Mouse (Mus musculus) stomach, embryonic 16.5 days (tissue): Measurements from ENCODE around the gene Csrp3. TPM values are rescaled to one million over a fixed set of nuclear protein-coding genes. Genes with fewer than 3 reads are reported as not detected.

Experiments
- ATAC-seq: fragments of 200-750 bp; cut with Nextera tagmentation; 2 replicates; pipeline ENCODE4 v1.8.0; 2017; ENCODE audit warnings: moderate number of reproducible peaks, moderate TSS enrichment; ENCODE audit not compliant: insufficient read depth, low FRiP score
- H3K27ac ChIP-seq: fragments of 300-500 bp; sonication (generic); 2 replicates; pipeline ENCODE4 v1.5.1; 2014; ENCODE audit warnings: low read length
- H3K27me3 ChIP-seq: fragments of 300-500 bp; sonication (generic); 2 replicates; pipeline ENCODE4 v1.6.1; 2014; ENCODE audit warnings: low read length, control low read depth, mixed read lengths; ENCODE audit not compliant: control insufficient read depth, insufficient read depth
- H3K36me3 ChIP-seq: fragments of 300-500 bp; sonication (generic); 2 replicates; pipeline ENCODE4 v1.6.1; 2014; ENCODE audit warnings: low read length; ENCODE audit not compliant: control insufficient read depth, insufficient read depth
- H3K4me1 ChIP-seq: fragments of 300-500 bp; sonication (generic); 2 replicates; pipeline ENCODE4 v1.6.1; 2014; ENCODE audit warnings: low read length, control low read depth, mixed read lengths; ENCODE audit not compliant: control insufficient read depth, insufficient read depth
- H3K4me2 ChIP-seq: fragments of 300-500 bp; sonication (generic); 2 replicates; pipeline ENCODE4 v1.6.1; 2014; ENCODE audit warnings: low read depth, low read length, mixed read lengths
- H3K4me3 ChIP-seq: fragments of 300-500 bp; sonication (generic); replicated peaks from 2 replicates; pipeline ENCODE4 v1.5.1; 2014; ENCODE audit warnings: mild to moderate bottlenecking, low read length
- H3K9ac ChIP-seq: fragments of 300-500 bp; sonication (generic); 2 replicates; pipeline ENCODE4 v1.6.1; 2014; ENCODE audit warnings: low read length
- H3K9me3 ChIP-seq: fragments of 300-500 bp; sonication (generic); replicated peaks from 2 replicates; pipeline ENCODE4 v1.6.1; 2016; ENCODE audit warnings: low read length, control low read depth; ENCODE audit not compliant: control insufficient read depth
- WGBS: fragments of 180-500 bp; shearing (Covaris S2); extraction: QIAGEN DNeasy Blood & Tissue Kit; methylation state at CpG from one replicate; pipeline ENCODE4 v1.1.7; 2014; 5-methylcytosine and 5-hydroxymethylcytosine counted together
- polyA plus RNA-seq: library from polyadenylated mRNA; unstranded; fragments of >200 nt; fragmentation: Nextera tagmentation; extraction: Ambion mirVana; gene quantifications from 2 replicates; pipeline ENCODE4 v1.2.1, GENCODE M21; 2015

Gene Csrp3
- polyA plus RNA-seq, 1 experiment from 2014 or later = 35.0 TPM

GRCm38 (mm10) chr7:48859362-48859761, 11.5 kb upstream of the Csrp3 start:
- WGBS = 71% methylated on average over 4 of the region's 4 CpGs

GRCm38 (mm10) chr7:48858257-48858656, 10.4 kb upstream of the Csrp3 start:
- Histone ChIP-seq H3K4me2 (no peak overlapping the region), H3K9me3 (no peaks in the 10 kb centered on the region), H3K9ac (no peak overlapping the region), H3K4me3 (no peak overlapping the region), H3K27ac (no peak overlapping the region), H3K36me3 (no peaks in the 10 kb centered on the region), H3K4me1 (no peaks in the 10 kb centered on the region), H3K27me3 (no peaks in the 10 kb centered on the region)
- WGBS = 45% methylated on average over 1 of the region's 1 CpGs
- ATAC-seq = no peak

More at GRCm38 (mm10) chr7:48859362-48859761, 11.5 kb upstream of the Csrp3 start:
- H3K27ac ChIP-seq = no peak overlapping the region
- H3K4me3 ChIP-seq = no peak overlapping the region
- no peak overlapping the region for H3K4me2 ChIP-seq
- H3K27me3 ChIP-seq = no peaks in the 10 kb centered on the region
- ATAC-seq = no peak
- H3K36me3 ChIP-seq = no peaks in the 10 kb centered on the region
- no peak overlapping the region for H3K9ac ChIP-seq
- no peaks in the 10 kb centered on the region for H3K4me1 ChIP-seq
- no peaks in the 10 kb centered on the region for H3K9me3 ChIP-seq

DNA sequence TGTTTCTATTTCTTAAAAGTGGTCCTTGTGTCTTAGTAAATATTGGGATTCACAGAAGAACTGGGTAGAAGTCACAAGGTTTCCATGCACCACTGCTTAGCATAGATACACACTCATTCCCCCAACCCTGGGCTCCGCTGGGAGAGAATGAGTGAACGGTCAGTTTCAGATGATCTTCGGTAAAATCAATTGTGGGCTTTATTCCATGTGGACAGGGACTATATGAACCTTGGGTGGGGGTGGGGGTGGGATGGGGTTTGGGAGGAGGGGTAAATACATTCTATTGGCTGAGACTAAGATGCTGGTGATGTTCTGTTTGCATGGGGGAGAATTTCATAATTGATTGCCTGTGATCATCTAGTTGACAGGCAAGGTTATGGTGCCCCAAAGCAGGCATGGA, 7.6 kb upstream of the Csrp3 start:
- H3K4me2 ChIP-seq = no peak overlapping the region
- WGBS = 93% methylated on average over 3 of the region's 3 CpGs
- no peaks in the 10 kb centered on the region for H3K9me3 ChIP-seq
- H3K4me3 ChIP-seq = no peak overlapping the region
- H3K9ac ChIP-seq = no peak overlapping the region
- H3K27ac ChIP-seq = no peak overlapping the region
- no peaks in the 10 kb centered on the region for H3K36me3 ChIP-seq
- ATAC-seq = no peak
- no peaks in the 10 kb centered on the region for H3K4me1 ChIP-seq
- H3K27me3 ChIP-seq = no peaks in the 10 kb centered on the region

GRCm38 (mm10) chr7:48853496-48853895, 5.7 kb upstream of the Csrp3 start:
- H3K4me2 ChIP-seq = no peak overlapping the region
- ATAC-seq = no peak
- WGBS = 77% methylated on average over 13 of the region's 13 CpGs

DNA sequence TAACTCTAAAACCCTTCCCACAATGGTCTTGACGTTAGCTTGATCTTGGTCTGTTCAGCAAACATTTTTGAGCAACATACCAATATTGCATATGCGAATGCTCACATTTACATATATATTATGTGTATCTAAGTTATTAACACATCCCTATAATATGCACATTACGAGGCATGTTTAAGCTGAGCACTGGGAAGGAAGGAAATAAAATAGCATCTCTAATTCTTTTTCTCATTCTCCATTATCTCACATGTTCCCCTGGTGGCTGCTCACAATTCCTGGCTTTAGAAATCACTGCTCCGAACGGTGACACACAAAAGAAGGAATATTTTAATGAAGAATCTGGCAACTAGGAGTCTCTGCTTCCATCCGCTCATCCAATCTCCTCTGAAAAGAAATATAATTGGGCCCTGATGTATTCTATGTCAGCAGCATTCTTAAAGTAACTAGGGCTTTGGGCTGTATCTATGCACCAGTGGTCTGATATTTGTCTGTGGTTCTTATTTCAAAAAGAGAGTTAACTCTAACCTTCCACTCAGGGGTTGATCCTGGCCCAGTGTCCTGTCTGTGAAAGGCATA, 3.8 kb upstream of the Csrp3 start:
- 84% methylated on average over 6 of the region's 6 CpGs for WGBS
- Histone ChIP-seq H3K27me3 (no peaks in the 10 kb centered on the region), H3K4me1 (no peaks in the 10 kb centered on the region), H3K27ac (no peak overlapping the region), H3K9me3 (no peaks in the 10 kb centered on the region), H3K4me3 (no peak overlapping the region), H3K4me2 (no peak overlapping the region), H3K36me3 (no peaks in the 10 kb centered on the region), H3K9ac (no peak overlapping the region)
- ATAC-seq = no peak

More at GRCm38 (mm10) chr7:48853496-48853895, 5.7 kb upstream of the Csrp3 start:
- Histone ChIP-seq H3K4me3 (no peak overlapping the region), H3K27me3 (no peaks in the 10 kb centered on the region), H3K9ac (no peak overlapping the region), H3K9me3 (no peaks in the 10 kb centered on the region), H3K4me1 (no peaks in the 10 kb centered on the region), H3K36me3 (no peaks in the 10 kb centered on the region), H3K27ac (no peak overlapping the region)

GRCm38 (mm10) chr7:48846755-48847154, 1.1 kb downstream of the Csrp3 start:
- 70% methylated on average over 6 of the region's 6 CpGs for WGBS
- Histone ChIP-seq H3K9ac (no peak overlapping the region), H3K36me3 (no peaks in the 10 kb centered on the region), H3K27me3 (no peaks in the 10 kb centered on the region), H3K4me1 (no peaks in the 10 kb centered on the region), H3K27ac (no peak overlapping the region), H3K9me3 (no peaks in the 10 kb centered on the region), H3K4me3 (no peak overlapping the region), H3K4me2 (no peak overlapping the region)
- ATAC-seq = no peak

- peak; percentile 62; the same call in 1 of the 2 replicates for ATAC-seq
- Histone ChIP-seq H3K4me3 (no peak overlapping the region), H3K9me3 (no peaks in the 10 kb centered on the region), H3K9ac (no peak overlapping the region), H3K4me2 (no peak overlapping the region), H3K27me3 (no peaks in the 10 kb centered on the region), H3K36me3 (no peaks in the 10 kb centered on the region), H3K27ac (no peak overlapping the region), H3K4me1 (0 out of 2 replicates have a peak, but pooled peaks cover under 1% of the 10 kb centered on the region)
- 63% methylated on average over 12 of the region's 12 CpGs for WGBS
Measured at GRCm38 (mm10) chr7:48845213-48845973, 2.4 kb downstream of the Csrp3 start.

- 88% methylated on average over 5 of the region's 5 CpGs for WGBS
- Histone ChIP-seq H3K4me3 (no peak overlapping the region), H3K27ac (no peak overlapping the region), H3K4me2 (no peak overlapping the region), H3K9me3 (no peaks in the 10 kb centered on the region), H3K27me3 (no peaks in the 10 kb centered on the region), H3K9ac (no peak overlapping the region), H3K36me3 (no peaks in the 10 kb centered on the region), H3K4me1 (0 out of 2 replicates have a peak, but pooled peaks cover 3% of the 10 kb centered on the region)
- no peak for ATAC-seq
Measured at GRCm38 (mm10) chr7:48843541-48843940, 4.3 kb downstream of the Csrp3 start.

- WGBS = 68% methylated on average over 3 of the region's 3 CpGs
- Histone ChIP-seq H3K4me2 (no peak overlapping the region), H3K9ac (no peak overlapping the region), H3K27ac (no peak overlapping the region), H3K27me3 (no peaks in the 10 kb centered on the region), H3K9me3 (no peaks in the 10 kb centered on the region), H3K4me3 (no peak overlapping the region), H3K4me1 (0 out of 2 replicates have a peak, but pooled peaks cover 3% of the 10 kb centered on the region), H3K36me3 (no peaks in the 10 kb centered on the region)
- ATAC-seq = no peak
Measured at GRCm38 (mm10) chr7:48842353-48842752, 5.5 kb downstream of the Csrp3 start.
